Mouse (Mus musculus) small intestine, adult 2 months (tissue): Measurements from ENCODE around the gene Chn2.

Experiments
- CTCF ChIP-seq: fragments of 200-500 bp; IDR thresholded peaks from 2 replicates; pipeline ENCODE4 v1.5.1; 2012; ENCODE audit warnings: low read depth, mild to moderate bottlenecking, control low read depth, inconsistent platforms, low read length, moderate library complexity, mixed read lengths; ENCODE audit not compliant: insufficient replicate concordance, insufficient read length; ENCODE audit errors: extremely low read depth
- POLR2A ChIP-seq: fragments of 200-500 bp; IDR thresholded peaks from 2 replicates; pipeline ENCODE4 v1.6.1; 2012; ENCODE audit warnings: low read depth, mild to moderate bottlenecking, control low read depth, inconsistent platforms, low read length, moderate library complexity

- TF ChIP-seq CTCF = no peak
- no peak for TF ChIP-seq POLR2A
Observed at GRCm38 (mm10) chr6:54057661-54058060, 18.3 kb downstream of the Chn2 start.
